Mouse (Mus musculus) kidney, postnatal 10 days (tissue): ENCODE results near the gene St7l.

Experiments used
- DNase-seq: peaks from one replicate; pipeline ENCODE4 v3.0.0; 2021; ENCODE audit warnings: mixed read lengths

St7l gene

GRCm38 (mm10) chr3:104965070-104965855, 101.5 kb downstream of the St7l start:
- no peak for DNase-seq

GRCm38 (mm10) chr3:104965991-104966554, 102.3 kb downstream of the St7l start:
- DNase-seq, result no peak

GRCm38 (mm10) chr3:104967548-104968300, 103.9 kb downstream of the St7l start:
- peak; percentile 94 for DNase-seq
